Mouse (Mus musculus): ENCODE measurements around the gene Vav1.

Gene Vav1

GRCm38 (mm10) chr17:57335673-57336303 is 56.9 kb downstream of the Vav1 start:
- DNase-seq (ENCODE audit: low read depth, low spot score), result peak; percentile 53

DNA sequence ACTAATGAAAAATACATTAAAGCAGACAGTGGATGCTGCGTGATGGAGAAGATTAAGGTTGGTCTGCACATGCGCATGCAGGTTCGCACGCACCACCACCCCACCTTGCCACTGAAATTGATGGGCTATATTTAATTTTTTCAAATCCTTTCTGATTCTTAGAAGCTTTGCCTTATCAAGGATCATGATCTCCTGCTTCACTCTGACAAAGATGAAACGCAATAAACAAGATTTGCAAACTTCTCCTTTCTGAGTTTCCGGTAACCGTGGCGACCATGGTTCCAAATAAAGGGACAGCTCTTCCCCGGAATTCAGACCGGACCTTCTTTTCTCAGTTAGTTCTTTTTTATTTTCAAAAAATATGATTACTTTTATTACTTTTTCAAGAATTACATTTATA is 59.1 kb downstream of the Vav1 start:
- DNase-seq (ENCODE audit: low read depth, low spot score), result no peak

- no peak for DNase-seq (ENCODE audit: low read depth, low spot score)
Measured at GRCm38 (mm10) chr17:57339298-57339697, 60.4 kb downstream of the Vav1 start.

DNA sequence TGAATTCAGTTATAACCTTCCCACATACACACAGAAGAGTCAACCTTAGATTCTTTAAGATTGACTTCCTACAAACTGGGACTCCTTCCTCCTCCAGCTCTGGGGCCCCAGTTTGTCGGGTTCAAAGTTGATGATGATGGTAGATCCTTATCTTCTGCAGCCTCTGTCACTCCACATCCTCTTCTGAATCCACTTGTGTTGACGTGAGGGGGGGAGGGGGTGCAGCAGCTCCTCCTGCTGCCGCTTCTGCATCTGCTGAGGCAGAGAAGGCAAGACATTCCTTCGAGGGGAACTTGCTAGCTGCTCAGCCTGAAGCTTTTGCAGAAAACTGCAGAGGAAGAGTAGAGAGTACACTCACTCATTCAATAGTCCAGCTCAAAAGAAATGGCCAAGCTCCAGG is 62.7 kb downstream of the Vav1 start:
- no peak for DNase-seq (ENCODE audit: low read depth, low spot score)

DNA sequence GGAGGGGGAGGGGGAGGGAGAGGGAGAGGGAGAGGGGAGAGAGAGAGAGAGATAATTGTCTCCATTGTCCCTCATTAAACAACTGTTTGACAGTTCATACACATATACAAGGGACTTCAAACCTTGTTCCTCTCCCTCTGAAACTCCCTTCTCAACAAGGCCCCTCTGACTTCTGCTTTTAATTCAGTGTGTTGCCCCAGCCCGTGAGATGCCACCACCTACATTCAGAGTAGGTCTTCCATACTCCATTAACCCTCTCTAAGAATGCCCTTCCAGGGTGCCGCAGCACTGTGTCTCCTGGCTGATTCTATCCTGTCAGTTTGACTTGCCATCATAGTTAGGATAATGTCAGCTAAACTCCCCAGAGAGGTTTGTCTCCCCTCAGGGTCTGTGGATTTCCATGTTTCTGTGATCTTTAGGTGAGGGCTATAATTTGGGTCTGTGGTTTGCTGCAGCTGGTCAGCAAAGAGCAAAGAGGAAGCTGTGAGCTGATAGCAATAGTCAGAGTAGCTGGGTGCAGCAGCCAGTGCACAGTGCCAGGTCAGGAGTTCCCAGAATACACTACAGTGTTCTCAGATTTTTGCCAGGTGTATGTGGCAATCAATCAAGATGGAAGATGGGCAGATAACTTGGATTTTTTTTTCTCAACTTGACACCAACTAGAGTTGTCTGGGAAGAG is 65.3 kb downstream of the Vav1 start:
- no peak for DNase-seq (ENCODE audit: low read depth, low spot score)

- no peak for DNase-seq (ENCODE audit: low read depth, low spot score)
Measured at GRCm38 (mm10) chr17:57347017-57347416, 68.1 kb downstream of the Vav1 start.

DNA sequence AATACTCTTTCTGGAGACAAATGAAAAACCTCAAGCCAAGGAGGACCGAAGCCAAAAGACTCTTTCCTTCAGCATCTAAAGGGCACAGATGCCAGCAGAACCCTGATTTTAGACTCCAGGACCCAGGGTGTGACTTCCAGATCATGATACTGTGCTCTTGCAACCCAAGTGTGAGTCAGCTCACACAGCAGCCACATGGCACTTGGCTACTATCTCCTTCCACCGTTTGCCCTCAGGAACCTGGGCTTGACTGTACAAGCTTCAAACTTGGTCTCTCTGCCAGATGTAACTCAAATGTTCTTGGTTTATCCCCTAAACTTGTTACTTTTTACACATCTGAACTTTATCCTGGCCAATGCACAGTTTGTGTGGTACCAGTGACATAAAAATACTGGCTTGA is 68.9 kb downstream of the Vav1 start:
- DNase-seq (ENCODE audit: low read depth, low spot score), result no peak

- no peak for DNase-seq (ENCODE audit: low read depth, low spot score)
Measured at GRCm38 (mm10) chr17:57349067-57349466, 70.2 kb downstream of the Vav1 start.

DNA sequence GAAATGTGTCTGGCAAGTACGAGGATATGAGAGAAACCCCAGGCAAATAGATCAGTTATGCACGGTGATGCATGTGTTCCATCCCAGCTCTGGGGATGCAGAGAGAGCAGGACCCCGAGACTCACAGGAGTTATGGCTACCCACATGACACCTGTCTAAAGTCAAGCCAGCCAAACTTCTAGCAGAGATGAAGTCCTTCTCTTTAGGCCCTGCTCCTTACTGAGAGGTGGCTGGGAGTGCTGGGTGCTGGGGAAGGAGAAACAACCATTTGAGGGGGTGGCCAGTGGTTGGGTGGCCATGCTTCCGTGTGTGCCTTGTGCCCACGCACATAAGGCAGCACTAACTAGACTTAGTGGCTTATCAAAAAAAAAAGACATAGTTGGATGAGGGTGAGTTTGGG is 71.3 kb downstream of the Vav1 start:
- DNase-seq (ENCODE audit: low read depth, low spot score), result no peak

DNA sequence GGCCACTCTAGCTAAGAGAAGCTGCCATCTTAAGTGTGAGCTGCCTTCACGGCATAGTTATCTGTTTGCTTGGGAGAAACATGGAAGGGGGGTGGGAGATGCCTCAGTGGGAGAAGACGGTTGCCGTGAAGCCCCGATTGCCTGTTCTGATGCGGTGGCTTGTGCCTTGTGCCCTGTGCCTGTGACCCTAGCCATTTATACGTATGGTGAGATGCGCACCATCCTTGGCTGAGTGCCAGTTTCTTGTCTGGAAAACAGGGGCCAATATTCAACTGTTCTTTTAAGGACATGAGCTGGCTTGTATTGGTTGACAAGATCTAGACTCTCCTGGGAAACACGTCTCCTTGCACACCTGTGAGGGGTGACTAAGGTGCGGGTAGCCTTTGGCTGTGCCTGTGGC is 72.2 kb downstream of the Vav1 start:
- DNase-seq (ENCODE audit: low read depth, low spot score), result no peak

DNA sequence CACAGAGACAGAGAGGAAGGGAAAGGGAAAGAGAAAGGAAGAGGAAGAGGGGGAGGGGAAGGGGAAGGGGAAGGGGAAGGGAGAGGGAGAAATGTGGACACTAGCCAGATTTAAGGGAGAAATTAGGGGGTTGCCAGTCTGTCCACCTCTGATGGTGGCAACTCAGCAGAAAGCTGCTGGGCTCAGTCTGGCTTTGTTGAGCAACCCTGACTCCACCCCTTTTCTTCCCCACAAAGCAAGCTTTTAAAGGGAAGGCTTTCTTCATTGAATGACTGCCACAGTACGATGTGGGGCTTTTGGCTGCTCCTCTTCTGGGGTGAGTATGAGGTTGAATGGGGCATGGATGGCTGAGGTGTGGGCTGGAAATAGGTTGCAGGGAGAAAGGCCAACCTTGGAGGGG is 79.5 kb downstream of the Vav1 start, which contains the start of gene Adgre1:
TSS of gene Adgre1 (plus strand) at position 251 of the 400 bp plus-strand sequence.
- no peak for DNase-seq (ENCODE audit: low read depth, low spot score)

DNA sequence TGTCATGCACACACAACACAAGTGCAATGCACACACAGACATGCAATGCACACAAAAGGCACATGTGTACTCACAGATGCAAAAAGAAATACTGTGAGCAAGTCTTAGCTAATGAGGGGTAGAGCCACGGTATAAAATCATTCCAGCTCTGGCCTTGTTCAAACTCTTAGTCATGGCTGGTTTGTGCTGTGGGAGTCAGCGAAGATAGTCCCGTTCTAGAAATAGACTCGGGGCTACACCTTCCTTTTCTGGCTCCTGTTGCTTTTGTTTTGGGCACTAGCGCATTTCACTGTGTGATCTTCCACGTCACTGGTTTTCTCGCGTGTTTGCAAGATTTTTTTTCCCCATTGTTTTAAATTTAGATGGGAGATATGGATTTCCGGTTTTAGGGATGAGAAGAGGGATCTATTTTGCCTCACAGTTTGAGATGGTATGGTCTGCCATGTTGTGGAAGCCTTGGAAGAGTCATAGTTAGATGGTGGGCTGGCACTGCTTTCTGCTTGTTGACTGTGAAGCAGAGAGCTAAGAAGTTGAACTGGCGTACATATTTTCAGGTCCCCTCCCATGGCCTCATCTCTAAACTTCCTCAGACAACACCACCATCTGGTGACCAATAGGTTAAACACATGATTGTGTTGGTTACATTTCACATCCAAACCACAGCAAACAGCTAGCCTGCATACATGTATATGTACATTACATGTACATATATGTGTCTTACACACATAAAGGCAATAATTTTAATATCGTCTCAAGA is 80.8 kb downstream of the Vav1 start:
- no peak for DNase-seq (ENCODE audit: low read depth, low spot score)
